ENCODE assay signal across 7 mouse cellular contexts in genomic region chr1:75316861-75317240, GRCm38 (mm10). TPM values are rescaled to one million over a fixed set of nuclear protein-coding genes. Genes with fewer than 3 reads are reported as not detected.
DNase-seq lines count a peak whose midpoint lies in the region; ATAC-seq lines count a peak whose summit lies in the region.

No protein-coding gene starts in this region.

- peak; percentile 91 for DNase-seq in adrenal gland, postnatal 10 days
- DNase-seq in embryo, embryonic 10 days (ENCODE audit: low spot score) = peak; percentile 89
- DNase-seq in gastrocnemius, postnatal 10 days = peak; percentile 83
- DNase-seq in induced T-regulatory cell, adult 2 months (ENCODE audit: low read depth) = peak; percentile 92
- DNase-seq in left cerebral cortex, adult 9 months (ENCODE audit: low spot score in 2 of 2) = peak; percentile 61 to 75
- peak; percentile 85 to 87 for DNase-seq in right cerebral cortex, postnatal 10 days (ENCODE audit: low spot score in 2 of 2)

- peak; percentile 23 for ATAC-seq in megakaryocyte, adult 5-6 weeks (ENCODE audit: poor library complexity, severe bottlenecking)

RNA-seq across cellular contexts. Expression of gene Dnpep, which starts 0.9 kb away (rescaled TPM):
- 100 to 1,000 TPM; 103 to 106 TPM for total RNA-seq in adrenal gland, postnatal 10 days (2021)
- 10 to 100 TPM; 51.0 to 53.8 TPM for total RNA-seq in gastrocnemius, postnatal 10 days (2021)
- 26.2 and 32.0 TPM in 2 replicates for total RNA-seq in megakaryocyte, adult 5-6 weeks (2015)
- 31.1 and 35.9 TPM in 2 replicates for total RNA-seq in megakaryocyte, adult 5-6 weeks (2017)

RNA-seq across cellular contexts. Expression of gene Resp18, which starts 38.6 kb away (rescaled TPM):
- total RNA-seq in adrenal gland, postnatal 10 days (2021) = 100 to 1,000 TPM; 103 to 109 TPM
- not detected for total RNA-seq in gastrocnemius, postnatal 10 days (2021)
- not detected in 2 replicates for total RNA-seq in megakaryocyte, adult 5-6 weeks (2015)
- total RNA-seq in megakaryocyte, adult 5-6 weeks (2017) = not detected in 2 replicates

RNA-seq across cellular contexts. Expression of gene Des, which starts 43.3 kb away (rescaled TPM):
- 100 to 1,000 TPM in 1 of 2 experiments, 10 to 100 TPM in 1; 62.7 to 208 TPM for total RNA-seq in adrenal gland, postnatal 10 days (2021)
- total RNA-seq in gastrocnemius, postnatal 10 days (2021) = 1,000 to 10,000 TPM; 1,482 to 1,503 TPM
- total RNA-seq in megakaryocyte, adult 5-6 weeks (2015) = not detected in 2 replicates
- total RNA-seq in megakaryocyte, adult 5-6 weeks (2017) = not detected in 2 replicates

RNA-seq across cellular contexts. Expression of gene Ptprn, which starts 52.5 kb away (rescaled TPM):
- total RNA-seq in adrenal gland, postnatal 10 days (2021) = 10 to 100 TPM; 47.9 to 50.3 TPM
- under 1 TPM; 0.65 to 0.68 TPM for total RNA-seq in gastrocnemius, postnatal 10 days (2021)
- total RNA-seq in megakaryocyte, adult 5-6 weeks (2015) = not detected in 2 replicates
- not detected in 2 replicates for total RNA-seq in megakaryocyte, adult 5-6 weeks (2017)

RNA-seq across cellular contexts. Expression of gene Speg, which starts 58.2 kb away (rescaled TPM):
- total RNA-seq in adrenal gland, postnatal 10 days (2021) = 10 to 100 TPM; 12.8 to 30.6 TPM
- total RNA-seq in gastrocnemius, postnatal 10 days (2021) = 100 to 1,000 TPM; 196 to 209 TPM
- total RNA-seq in megakaryocyte, adult 5-6 weeks (2015) = not detected in 2 replicates
- total RNA-seq in megakaryocyte, adult 5-6 weeks (2017) = 0.11 TPM in 1 of 2 replicates, not detected in the other

Comparison
In these comparisons a context has a peak if more than half of its experiments do, and no peak if none do; other contexts are left out.
1. Peak in every context shown above with its lines: DNase-seq and ATAC-seq.
2. RNA of gene Resp18, which starts 38.6 kb away (total RNA-seq): 103 to 109 TPM in adrenal gland, postnatal 10 days; not detected in gastrocnemius, postnatal 10 days and not detected in megakaryocyte, adult 5-6 weeks; every median in the first group is over 10 times any median in the second.
3. RNA of gene Des, which starts 43.3 kb away (total RNA-seq): 1,482 to 1,503 TPM in gastrocnemius, postnatal 10 days and 62.7 to 208 TPM in adrenal gland, postnatal 10 days; not detected in megakaryocyte, adult 5-6 weeks; every median in the first group is over 10 times any median in the second.